Mouse (Mus musculus): ENCODE measurements around the gene D330045A20Rik. TPM values are rescaled to one million over a fixed set of nuclear protein-coding genes. Genes with fewer than 3 reads are reported as not detected.
A peak's percentile ranks its signal among the peaks of the same experiment; 100 is the strongest.
"Not testable (repeated sequence)": the region's sequence is repeated elsewhere in the genome, so short reads cannot be mapped to it uniquely, and the experiment has no call there.

D330045A20Rik gene
- polyA plus RNA-seq (2012): not detected in 2 replicates

GRCm38 (mm10) chrX:139480022-139480894 is at the start of gene D330045A20Rik:
Gene D330045A20Rik (plus strand): TSS chrX:139480367.
- Histone ChIP-seq H3K9me3 (ENCODE audit: control insufficient read depth, low read length) (no peaks in the 10 kb centered on the region), H3K4me1 (ENCODE audit: control insufficient read depth) (peaks cover 3% of the 10 kb centered on the region; the same call in 1 of the 2 replicates), H3K4me3 (replicated peaks) (peak within 1 kb of the TSS; percentile 53), H3K36me3 (ENCODE audit: control insufficient read depth) (no peaks in the 10 kb centered on the region), H3K27me3 (ENCODE audit: control insufficient read depth) (no peaks in the 10 kb centered on the region)
- TF ChIP-seq TAL1 (IDR thresholded peaks at IDR 0.05; ENCODE audit: low read length) (no peak), GATA1 (IDR thresholded peaks at IDR 0.05; ENCODE audit: low read length) (no peak)

GRCm38 (mm10) chrX:139432550-139432949 is 47.6 kb upstream of the D330045A20Rik start:
- Histone ChIP-seq H3K27me3 (ENCODE audit: control insufficient read depth) (no peaks in the 10 kb centered on the region), H3K36me3 (ENCODE audit: control insufficient read depth) (no peaks in the 10 kb centered on the region), H3K9me3 (ENCODE audit: control insufficient read depth, low read length) (no peaks in the 10 kb centered on the region), H3K4me3 (replicated peaks) (no peak overlapping the region), H3K4me1 (ENCODE audit: control insufficient read depth) (no peaks in the 10 kb centered on the region)
- TF ChIP-seq GATA1 (IDR thresholded peaks at IDR 0.05; ENCODE audit: low read length) (no peak), TAL1 (IDR thresholded peaks at IDR 0.05; ENCODE audit: low read length) (no peak)

- no peak for TF ChIP-seq GATA1 (IDR thresholded peaks at IDR 0.05; ENCODE audit: low read length)
- TF ChIP-seq TAL1 (IDR thresholded peaks at IDR 0.05; ENCODE audit: low read length): no peak
- no peak overlapping the region for H3K4me3 ChIP-seq (replicated peaks)
- H3K27me3 ChIP-seq (ENCODE audit: control insufficient read depth): no peaks in the 10 kb centered on the region
Measured at GRCm38 (mm10) chrX:139435202-139435601, 45.0 kb upstream of the D330045A20Rik start.

GRCm38 (mm10) chrX:139441057-139441456 is 39.1 kb upstream of the D330045A20Rik start:
- H3K27me3 ChIP-seq (ENCODE audit: control insufficient read depth); H3K9me3 ChIP-seq (ENCODE audit: control insufficient read depth, low read length); H3K4me3 ChIP-seq (replicated peaks); H3K36me3 ChIP-seq (ENCODE audit: control insufficient read depth); H3K4me1 ChIP-seq (ENCODE audit: control insufficient read depth): not testable (repeated sequence)

More at GRCm38 (mm10) chrX:139435202-139435601, 45.0 kb upstream of the D330045A20Rik start:
- Histone ChIP-seq H3K9me3 (ENCODE audit: control insufficient read depth, low read length) (no peaks in the 10 kb centered on the region), H3K36me3 (ENCODE audit: control insufficient read depth) (no peaks in the 10 kb centered on the region), H3K4me1 (ENCODE audit: control insufficient read depth) (no peaks in the 10 kb centered on the region)

- H3K4me1 ChIP-seq (ENCODE audit: control insufficient read depth): no peaks in the 10 kb centered on the region
- no peaks in the 10 kb centered on the region for H3K36me3 ChIP-seq (ENCODE audit: control insufficient read depth)
- TF ChIP-seq TAL1 (IDR thresholded peaks at IDR 0.05; ENCODE audit: low read length): no peak
- TF ChIP-seq GATA1 (IDR thresholded peaks at IDR 0.05; ENCODE audit: low read length): no peak
- no peaks in the 10 kb centered on the region for H3K27me3 ChIP-seq (ENCODE audit: control insufficient read depth)
- H3K9me3 ChIP-seq (ENCODE audit: control insufficient read depth, low read length): no peaks in the 10 kb centered on the region
- H3K4me3 ChIP-seq (replicated peaks): no peak overlapping the region
Measured at GRCm38 (mm10) chrX:139456812-139457211, 23.4 kb upstream of the D330045A20Rik start.

GRCm38 (mm10) chrX:139482083-139482482 is 1.9 kb downstream of the D330045A20Rik start:
- Histone ChIP-seq H3K27me3 (ENCODE audit: control insufficient read depth) (no peaks in the 10 kb centered on the region), H3K36me3 (ENCODE audit: control insufficient read depth) (no peaks in the 10 kb centered on the region), H3K4me3 (replicated peaks) (no peak overlapping the region), H3K9me3 (ENCODE audit: control insufficient read depth, low read length) (no peaks in the 10 kb centered on the region), H3K4me1 (ENCODE audit: control insufficient read depth) (no peaks in the 10 kb centered on the region; the same call in 1 of the 2 replicates)
- no peak for TF ChIP-seq TAL1 (IDR thresholded peaks at IDR 0.05; ENCODE audit: low read length)
- TF ChIP-seq GATA1 (IDR thresholded peaks at IDR 0.05; ENCODE audit: low read length): no peak

- TF ChIP-seq TAL1 (IDR thresholded peaks at IDR 0.05; ENCODE audit: low read length): no peak
- Histone ChIP-seq H3K4me1 (ENCODE audit: control insufficient read depth) (no peaks in the 10 kb centered on the region; the same call in 1 of the 2 replicates), H3K9me3 (ENCODE audit: control insufficient read depth, low read length) (no peaks in the 10 kb centered on the region), H3K27me3 (ENCODE audit: control insufficient read depth) (no peaks in the 10 kb centered on the region), H3K4me3 (replicated peaks) (no peak overlapping the region), H3K36me3 (ENCODE audit: control insufficient read depth) (no peaks in the 10 kb centered on the region)
Measured at GRCm38 (mm10) chrX:139484974-139485373, 4.8 kb downstream of the D330045A20Rik start.

GRCm38 (mm10) chrX:139516156-139516555 is 36.0 kb downstream of the D330045A20Rik start:
- Histone ChIP-seq H3K9me3 (ENCODE audit: control insufficient read depth, low read length) (no peaks in the 10 kb centered on the region), H3K27me3 (ENCODE audit: control insufficient read depth) (no peaks in the 10 kb centered on the region), H3K4me3 (replicated peaks) (no peak overlapping the region), H3K36me3 (ENCODE audit: control insufficient read depth) (no peaks in the 10 kb centered on the region), H3K4me1 (ENCODE audit: control insufficient read depth) (no peaks in the 10 kb centered on the region; the same call in 1 of the 2 replicates)
- TF ChIP-seq GATA1 (IDR thresholded peaks at IDR 0.05; ENCODE audit: low read length) (no peak), TAL1 (IDR thresholded peaks at IDR 0.05; ENCODE audit: low read length) (no peak)

GRCm38 (mm10) chrX:139519251-139519650 is 39.1 kb downstream of the D330045A20Rik start:
- H3K27me3 ChIP-seq (ENCODE audit: control insufficient read depth): no peaks in the 10 kb centered on the region
- TF ChIP-seq GATA1 (IDR thresholded peaks at IDR 0.05; ENCODE audit: low read length) (no peak), TAL1 (IDR thresholded peaks at IDR 0.05; ENCODE audit: low read length) (no peak)
- H3K36me3 ChIP-seq (ENCODE audit: control insufficient read depth): no peaks in the 10 kb centered on the region
- H3K9me3 ChIP-seq (ENCODE audit: control insufficient read depth, low read length): no peaks in the 10 kb centered on the region
- peaks cover under 1% of the 10 kb centered on the region; the same call in 1 of the 2 replicates for H3K4me1 ChIP-seq (ENCODE audit: control insufficient read depth)
- no peak overlapping the region for H3K4me3 ChIP-seq (replicated peaks)

All from erythroblast, embryonic 14.5 days (primary cell).